Mouse (Mus musculus) forebrain, embryonic 13.5 days (tissue): Measurements from ENCODE around the gene 1110002E22Rik. TPM values are rescaled to one million over a fixed set of nuclear protein-coding genes. Genes with fewer than 3 reads are reported as not detected.

Experiments used
- ATAC-seq: fragments of 200-750 bp; cut with Nextera tagmentation; 2 replicates; pipeline ENCODE4 v1.8.0; 2017
- H3K27ac ChIP-seq: fragments of 300-500 bp; sonication (generic); 2 replicates; pipeline ENCODE4 v1.5.1; 2015; ENCODE audit warnings: inconsistent platforms, mild to moderate bottlenecking, moderate library complexity
- H3K27me3 ChIP-seq: fragments of 300-500 bp; sonication (generic); 2 replicates; pipeline ENCODE4 v1.6.1; 2015; ENCODE audit warnings: mild to moderate bottlenecking, inconsistent platforms
- H3K36me3 ChIP-seq: fragments of 300-500 bp; sonication (generic); 2 replicates; pipeline ENCODE4 v1.6.1; 2015; ENCODE audit warnings: mild to moderate bottlenecking, inconsistent platforms; ENCODE audit not compliant: poor library complexity, severe bottlenecking
- H3K4me1 ChIP-seq: fragments of 300-500 bp; sonication (generic); 2 replicates; pipeline ENCODE4 v1.6.1; 2015; ENCODE audit warnings: inconsistent platforms
- H3K4me2 ChIP-seq: fragments of 300-500 bp; sonication (generic); 2 replicates; pipeline ENCODE4 v1.6.1; 2015; ENCODE audit warnings: inconsistent platforms, mild to moderate bottlenecking, moderate library complexity
- H3K4me3 ChIP-seq: fragments of 300-500 bp; sonication (generic); 2 replicates; pipeline ENCODE4 v1.5.1; 2015; ENCODE audit warnings: mild to moderate bottlenecking, inconsistent platforms
- H3K9ac ChIP-seq: fragments of 300-500 bp; sonication (generic); 2 replicates; pipeline ENCODE4 v1.6.1; 2015; ENCODE audit warnings: mild to moderate bottlenecking, inconsistent platforms
- H3K9me3 ChIP-seq: fragments of 300-500 bp; sonication (generic); replicated peaks from 2 replicates; pipeline ENCODE4 v1.6.1; 2016; ENCODE audit warnings: inconsistent platforms
- WGBS: fragments of 180-500 bp; shearing (Covaris S2); methylation state at CpG from one replicate; pipeline ENCODE4 v1.1.7; 2015; 5-methylcytosine and 5-hydroxymethylcytosine counted together
- polyA plus RNA-seq: library from polyadenylated mRNA; unstranded; fragments of >200 nt; fragmentation: Nextera tagmentation; extraction: Ambion mirVana; gene quantifications from 2 replicates; pipeline ENCODE4 v1.2.1, GENCODE M21; 2015

1110002E22Rik gene
- polyA plus RNA-seq, 1 experiment from 2014 or later = 0.08 TPM

DNA sequence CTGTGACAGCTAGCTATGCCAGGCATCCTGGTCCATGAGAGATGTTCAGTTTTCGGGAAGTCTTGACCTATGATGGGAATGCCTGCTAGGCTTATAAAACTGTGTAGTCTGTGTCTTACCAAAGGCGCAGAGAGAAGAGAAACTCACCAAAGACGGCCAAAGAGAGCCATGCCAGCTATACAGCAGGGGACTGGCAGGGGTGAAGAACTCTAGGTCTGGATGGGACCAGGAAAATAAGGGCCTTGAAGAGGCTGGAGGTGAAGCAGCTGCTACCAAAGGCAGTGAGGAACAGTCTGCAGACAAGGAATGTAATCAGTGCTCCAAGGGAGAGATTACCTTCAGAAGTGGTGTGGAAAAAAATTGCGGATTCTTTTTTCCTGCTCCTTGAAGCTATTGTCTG is 19.0 kb downstream of the 1110002E22Rik start:
- Histone ChIP-seq H3K4me3 (no peak overlapping the region), H3K4me2 (no peak overlapping the region), H3K4me1 (no peaks in the 10 kb centered on the region), H3K9me3 (no peaks in the 10 kb centered on the region), H3K36me3 (no peaks in the 10 kb centered on the region), H3K27me3 (no peaks in the 10 kb centered on the region), H3K27ac (no peak overlapping the region), H3K9ac (no peak overlapping the region)
- no peak for ATAC-seq
- WGBS = 63% methylated on average over 4 of the region's 4 CpGs

GRCm38 (mm10) chr3:138095301-138095700 is 30.4 kb downstream of the 1110002E22Rik start:
- Histone ChIP-seq H3K4me1 (no peaks in the 10 kb centered on the region), H3K9ac (no peak overlapping the region), H3K27me3 (no peaks in the 10 kb centered on the region), H3K4me3 (no peak overlapping the region), H3K36me3 (0 out of 2 replicates have a peak, but pooled peaks cover 6% of the 10 kb centered on the region), H3K4me2 (no peak overlapping the region), H3K9me3 (no peaks in the 10 kb centered on the region), H3K27ac (no peak overlapping the region)
- peak; percentile 40; the same call in 1 of the 2 replicates for ATAC-seq
- WGBS = 70% methylated on average over 3 of the region's 3 CpGs

DNA sequence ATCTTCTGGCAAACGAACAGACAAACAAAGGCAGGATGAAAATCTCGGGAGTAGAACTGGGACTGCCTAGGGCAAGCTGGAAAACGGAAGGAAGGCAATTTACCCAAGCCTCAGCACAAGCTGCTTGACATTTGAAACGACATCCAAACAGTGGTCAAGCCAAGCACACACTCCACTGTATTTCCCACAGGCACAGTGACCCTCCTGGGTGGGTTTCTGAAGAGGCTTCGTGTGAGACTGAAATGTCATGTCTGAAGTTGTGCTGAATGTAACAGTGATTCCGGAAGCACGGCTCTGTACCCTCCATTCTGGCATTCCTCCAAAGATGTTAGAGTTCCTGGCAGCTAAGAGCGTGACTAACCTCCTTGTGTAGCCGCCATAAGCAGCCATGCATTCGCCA is 30.9 kb downstream of the 1110002E22Rik start:
- no peaks in the 10 kb centered on the region for H3K9me3 ChIP-seq
- 0 out of 2 replicates have a peak, but pooled peaks cover 6% of the 10 kb centered on the region for H3K36me3 ChIP-seq
- ATAC-seq = peak; percentile 74
- 67% methylated on average over 10 of the region's 10 CpGs for WGBS
- no peak overlapping the region for H3K9ac ChIP-seq
- H3K4me3 ChIP-seq = no peak overlapping the region
- no peak overlapping the region for H3K27ac ChIP-seq
- H3K4me2 ChIP-seq = no peak overlapping the region
- no peaks in the 10 kb centered on the region for H3K27me3 ChIP-seq
- no peaks in the 10 kb centered on the region for H3K4me1 ChIP-seq

DNA sequence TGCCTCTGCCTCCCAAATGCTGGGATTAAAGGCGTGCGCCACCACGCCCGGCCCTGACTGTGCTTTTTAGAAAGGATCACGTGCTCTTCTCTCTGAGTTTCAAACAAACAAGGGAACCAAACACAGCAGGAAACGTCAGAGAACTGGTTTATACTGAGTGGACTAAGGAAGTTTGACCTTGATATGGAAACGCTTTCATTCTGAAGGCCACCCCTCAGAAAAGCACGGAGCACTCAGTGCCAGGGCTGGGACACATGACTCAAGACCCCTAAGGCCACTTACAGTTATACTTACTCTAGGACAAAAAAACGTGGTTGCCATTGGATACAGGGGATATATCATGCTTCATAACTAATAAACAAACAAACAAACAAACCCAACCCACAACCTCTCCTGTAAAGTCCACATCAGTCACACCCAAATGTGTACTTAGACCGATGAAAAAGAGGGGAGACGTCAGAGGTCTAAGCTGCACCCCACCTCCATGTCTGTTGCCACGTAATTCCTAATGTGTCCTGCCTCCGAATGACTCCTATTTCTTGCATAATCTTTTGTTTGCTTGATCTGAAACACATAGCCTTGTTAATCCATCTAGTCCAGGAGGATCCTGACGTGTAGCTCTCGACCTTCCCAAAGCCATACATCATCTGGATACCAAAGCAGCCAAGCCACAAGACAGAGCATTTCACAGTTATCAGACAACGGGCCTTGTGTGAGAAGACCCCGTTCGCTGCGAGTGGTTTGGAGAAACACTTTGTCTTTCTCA is 31.6 kb downstream of the 1110002E22Rik start:
- Histone ChIP-seq H3K4me1 (no peaks in the 10 kb centered on the region), H3K36me3 (0 out of 2 replicates have a peak, but pooled peaks cover 6% of the 10 kb centered on the region), H3K4me2 (no peak overlapping the region), H3K9me3 (no peaks in the 10 kb centered on the region), H3K27ac (no peak overlapping the region), H3K9ac (no peak overlapping the region), H3K4me3 (no peak overlapping the region), H3K27me3 (no peaks in the 10 kb centered on the region)
- 91% methylated on average over 19 of the region's 19 CpGs for WGBS
- ATAC-seq = no peak; the same call in 1 of the 2 replicates

DNA sequence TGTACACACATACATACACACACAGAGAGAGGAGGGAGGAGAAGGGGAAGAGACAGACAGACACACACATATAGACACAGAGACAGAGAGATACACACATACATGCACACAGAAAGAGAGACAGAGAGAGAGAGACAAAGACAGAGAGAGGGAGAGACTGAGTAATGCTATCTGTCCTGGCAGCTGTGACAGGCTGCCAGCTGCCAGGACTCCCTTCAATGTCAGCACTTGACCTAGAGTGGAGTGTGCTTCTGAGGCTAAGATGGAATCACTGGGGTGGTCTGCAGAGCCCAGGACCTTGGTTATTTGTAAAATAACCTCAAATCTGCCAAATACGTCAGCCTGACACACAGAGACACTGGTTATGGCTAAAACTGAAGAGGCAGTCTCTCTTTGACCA is 32.9 kb downstream of the 1110002E22Rik start:
- Histone ChIP-seq H3K9me3 (no peaks in the 10 kb centered on the region), H3K9ac (no peak overlapping the region), H3K4me3 (no peak overlapping the region), H3K27me3 (no peaks in the 10 kb centered on the region), H3K27ac (no peak overlapping the region), H3K4me1 (no peaks in the 10 kb centered on the region), H3K4me2 (no peak overlapping the region), H3K36me3 (0 out of 2 replicates have a peak, but pooled peaks cover 6% of the 10 kb centered on the region)
- 64% methylated on average over 1 of the region's 1 CpGs for WGBS
- ATAC-seq = no peak

- no peaks in the 10 kb centered on the region for H3K36me3 ChIP-seq
- no peaks in the 10 kb centered on the region for H3K27me3 ChIP-seq
- no peak overlapping the region for H3K27ac ChIP-seq
- no peak overlapping the region for H3K4me2 ChIP-seq
- no peaks in the 10 kb centered on the region for H3K4me1 ChIP-seq
- ATAC-seq = no peak
- H3K9me3 ChIP-seq = no peaks in the 10 kb centered on the region
- H3K4me3 ChIP-seq = no peak overlapping the region
- 87% methylated on average over 4 of the region's 4 CpGs for WGBS
- H3K9ac ChIP-seq = no peak overlapping the region
Observed at GRCm38 (mm10) chr3:138101936-138102335, 37.1 kb downstream of the 1110002E22Rik start.

DNA sequence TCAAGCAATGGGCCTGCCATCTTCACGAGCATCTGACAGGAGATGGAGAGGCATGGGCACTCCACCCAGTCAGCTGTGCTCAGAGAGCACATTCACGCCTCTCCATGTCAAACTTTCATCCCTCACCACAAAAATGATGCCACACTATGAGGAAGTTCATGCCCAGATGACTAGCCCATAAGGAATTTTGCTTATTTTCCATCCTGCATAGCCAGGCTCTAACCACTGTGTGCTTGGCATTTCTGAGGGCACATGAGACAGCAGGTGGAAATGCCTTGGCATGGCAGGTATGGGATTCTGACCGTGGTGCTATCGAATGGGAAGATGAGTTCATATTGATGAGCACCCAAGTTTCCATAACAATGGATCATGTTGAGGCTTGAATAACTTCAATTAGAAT is 38.8 kb downstream of the 1110002E22Rik start:
- Histone ChIP-seq H3K4me3 (no peak overlapping the region), H3K4me2 (no peak overlapping the region), H3K9me3 (no peaks in the 10 kb centered on the region), H3K27ac (no peak overlapping the region), H3K36me3 (no peaks in the 10 kb centered on the region), H3K9ac (no peak overlapping the region), H3K4me1 (no peaks in the 10 kb centered on the region), H3K27me3 (no peaks in the 10 kb centered on the region)
- no peak for ATAC-seq
- 90% methylated on average over 4 of the region's 4 CpGs for WGBS

- Histone ChIP-seq H3K36me3 (no peaks in the 10 kb centered on the region), H3K9me3 (no peaks in the 10 kb centered on the region), H3K27ac (no peak overlapping the region), H3K4me2 (no peak overlapping the region), H3K27me3 (no peaks in the 10 kb centered on the region), H3K4me1 (no peaks in the 10 kb centered on the region), H3K9ac (no peak overlapping the region), H3K4me3 (no peak overlapping the region)
- WGBS = 78% methylated on average over 5 of the region's 5 CpGs
- ATAC-seq = no peak
Observed at GRCm38 (mm10) chr3:138105056-138105455, 40.2 kb downstream of the 1110002E22Rik start.

DNA sequence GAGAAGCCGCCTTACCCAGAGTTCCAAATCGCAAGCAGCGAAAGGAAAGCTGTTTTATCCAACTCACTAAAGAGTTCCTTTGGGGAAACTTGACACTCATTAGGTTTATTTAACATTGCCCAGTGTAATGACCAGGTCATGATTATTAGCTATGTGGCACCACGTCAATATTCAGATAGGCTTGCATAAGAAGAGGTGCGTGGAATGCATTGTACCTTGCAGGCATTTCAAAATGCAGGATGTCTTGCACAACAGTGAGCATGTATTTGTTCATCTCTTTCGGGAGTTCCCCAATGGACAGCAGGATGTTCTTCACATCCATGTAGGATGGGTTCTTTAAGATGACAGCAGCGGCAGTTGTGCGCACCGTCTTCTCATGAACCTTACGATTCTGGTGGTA is 42.0 kb downstream of the 1110002E22Rik start:
- Histone ChIP-seq H3K4me1 (no peaks in the 10 kb centered on the region), H3K36me3 (no peaks in the 10 kb centered on the region), H3K9ac (no peak overlapping the region), H3K4me2 (no peak overlapping the region), H3K27ac (no peak overlapping the region), H3K4me3 (no peak overlapping the region), H3K9me3 (no peaks in the 10 kb centered on the region), H3K27me3 (no peaks in the 10 kb centered on the region)
- ATAC-seq = no peak
- WGBS = 95% methylated on average over 10 of the region's 10 CpGs

GRCm38 (mm10) chr3:138110910-138111782 is 46.3 kb downstream of the 1110002E22Rik start:
- Histone ChIP-seq H3K9ac (no peak overlapping the region), H3K4me1 (no peaks in the 10 kb centered on the region), H3K4me2 (no peak overlapping the region), H3K9me3 (no peaks in the 10 kb centered on the region), H3K36me3 (no peaks in the 10 kb centered on the region), H3K4me3 (no peak overlapping the region), H3K27me3 (no peaks in the 10 kb centered on the region), H3K27ac (no peak overlapping the region)
- WGBS = 93% methylated on average over 19 of the region's 19 CpGs
- ATAC-seq = no peak

DNA sequence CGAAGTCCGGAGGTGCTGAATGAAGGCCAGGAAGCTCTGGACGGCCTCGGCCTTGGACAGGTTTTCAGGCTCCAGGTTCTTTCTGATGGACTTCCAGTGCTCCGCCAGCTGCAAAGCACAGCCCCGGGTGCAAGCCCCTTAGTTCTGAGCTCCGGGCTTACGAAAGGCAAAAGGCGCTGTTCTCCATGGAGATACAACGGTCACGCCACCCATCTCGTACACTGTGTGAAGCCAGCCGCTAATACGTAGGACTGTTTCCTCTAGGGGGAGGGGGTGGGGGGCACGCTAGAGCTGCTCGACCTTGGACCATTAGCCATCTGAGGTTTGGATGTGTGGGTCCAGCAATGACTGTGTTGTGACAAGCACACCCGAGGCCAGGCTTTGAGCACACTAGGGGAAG is 49.3 kb downstream of the 1110002E22Rik start:
- Histone ChIP-seq H3K4me2 (no peak overlapping the region), H3K9ac (no peak overlapping the region), H3K27ac (no peak overlapping the region), H3K4me3 (no peak overlapping the region), H3K27me3 (no peaks in the 10 kb centered on the region), H3K4me1 (no peaks in the 10 kb centered on the region), H3K9me3 (no peaks in the 10 kb centered on the region), H3K36me3 (no peaks in the 10 kb centered on the region)
- no peak for ATAC-seq
- 86% methylated on average over 17 of the region's 17 CpGs for WGBS

- ATAC-seq = no peak
- Histone ChIP-seq H3K27ac (no peak overlapping the region), H3K4me3 (no peak overlapping the region), H3K4me1 (no peaks in the 10 kb centered on the region), H3K4me2 (no peak overlapping the region), H3K9me3 (no peaks in the 10 kb centered on the region), H3K27me3 (no peaks in the 10 kb centered on the region), H3K36me3 (no peaks in the 10 kb centered on the region), H3K9ac (no peak overlapping the region)
- 93% methylated on average over 4 of the region's 4 CpGs for WGBS
Observed at GRCm38 (mm10) chr3:138116871-138117270, 52.0 kb downstream of the 1110002E22Rik start.
